Mouse (Mus musculus): ENCODE data around the gene Mlph.

The Mlph gene

DNA sequence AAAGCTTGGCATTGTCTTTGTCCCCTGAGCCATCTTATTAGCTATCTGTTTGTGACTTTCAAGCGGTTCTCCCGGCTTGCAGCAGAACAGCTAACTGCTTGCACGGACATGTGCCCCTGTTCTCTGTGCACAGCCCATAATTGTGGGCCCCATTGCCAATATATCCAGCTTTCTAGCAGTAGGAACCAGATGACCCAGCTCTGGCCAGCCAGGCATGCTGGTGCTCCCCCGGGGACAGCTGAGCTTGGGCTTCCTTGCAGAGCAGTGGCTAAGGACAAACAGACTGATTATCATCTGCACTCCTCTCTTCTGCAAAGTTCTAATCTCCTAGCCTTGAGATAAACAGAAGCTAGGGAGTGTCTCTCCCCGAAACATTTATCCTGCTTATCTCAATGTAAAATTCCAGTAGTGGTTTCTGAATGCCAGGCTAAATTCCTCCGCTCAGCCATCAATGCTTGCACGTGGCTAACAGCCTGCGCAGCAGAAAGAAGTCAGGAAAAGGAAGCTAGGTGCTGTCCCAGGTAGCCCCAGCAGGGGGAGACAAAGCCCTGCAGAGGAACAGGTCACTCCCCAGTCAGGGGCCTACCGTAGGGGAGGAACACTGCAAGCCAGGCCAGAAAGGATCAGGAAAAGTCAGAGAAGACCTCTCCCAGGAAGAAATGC, 58.2 kb downstream of the Mlph start:
- peak; percentile 97 for DNase-seq

DNA sequence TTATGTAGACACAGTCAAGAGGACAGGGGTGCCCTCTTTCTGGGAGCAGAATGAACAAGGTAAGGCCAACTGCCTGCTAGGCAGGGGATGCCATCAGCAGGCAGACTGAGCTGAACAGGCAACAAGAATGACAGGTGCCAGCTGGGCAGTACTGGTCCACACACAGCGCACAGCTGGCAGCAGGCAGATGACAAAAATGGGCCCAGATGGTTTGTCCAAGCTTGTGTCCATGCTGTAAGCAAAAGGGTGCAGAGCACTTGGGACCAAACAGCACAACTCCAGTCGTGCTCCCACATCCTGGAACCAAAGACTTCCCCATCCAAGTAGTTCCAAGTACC, 58.7 kb downstream of the Mlph start:
- no peak for DNase-seq

DNA sequence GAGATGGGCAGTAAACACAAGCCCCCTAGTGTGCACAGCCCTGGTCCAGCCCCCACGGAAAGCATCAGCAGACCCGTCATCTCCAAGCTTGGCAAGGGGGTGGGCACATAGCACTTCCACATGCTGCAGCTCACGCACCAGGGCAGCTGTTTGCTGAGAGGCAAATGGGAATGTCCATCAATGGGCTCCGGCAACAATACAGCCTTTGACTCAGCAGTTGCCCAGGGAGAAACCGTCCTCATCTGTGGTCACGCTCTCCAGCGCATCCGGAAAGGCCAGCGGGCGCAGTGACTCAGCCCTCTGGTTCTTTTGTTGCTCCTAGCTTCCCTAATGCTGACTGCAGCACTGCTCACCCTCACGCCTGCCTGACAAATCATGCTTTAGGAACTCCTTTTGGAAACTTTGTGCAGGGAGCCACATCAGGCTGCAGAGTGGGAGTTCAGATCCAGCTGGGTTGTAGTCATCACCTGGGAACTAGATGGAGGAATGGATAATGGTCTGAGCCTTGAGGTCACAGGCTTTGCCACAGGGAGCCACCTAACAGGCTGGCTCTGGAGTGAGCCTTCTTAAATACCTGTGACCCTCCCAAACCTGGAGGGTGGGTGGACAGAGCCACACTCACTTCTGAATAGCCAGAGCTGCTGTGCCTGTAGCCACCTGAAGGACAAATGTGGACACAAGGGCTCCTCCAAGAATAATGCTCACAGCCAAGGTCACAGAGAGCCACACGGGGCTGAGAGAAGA, 60.2 kb downstream of the Mlph start:
- peak; percentile 49 for DNase-seq

DNA sequence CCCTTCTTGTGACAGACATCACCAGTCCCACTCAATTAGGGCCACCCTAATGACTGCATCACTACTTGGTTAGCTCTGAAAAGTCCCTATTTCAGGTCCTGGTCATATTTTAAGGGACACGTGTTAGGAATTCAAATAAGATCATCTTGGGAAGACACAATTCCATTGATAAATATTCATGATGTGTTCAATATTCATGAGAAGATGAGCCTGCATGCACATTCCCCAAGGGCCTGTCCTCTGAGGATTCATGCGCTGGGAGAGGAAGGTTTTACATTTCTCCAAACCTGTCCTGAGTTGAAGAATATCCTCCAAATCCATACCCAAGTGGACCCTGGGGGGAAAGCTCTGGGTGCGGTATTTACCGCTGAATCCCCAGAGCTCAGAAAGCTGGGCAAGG, 61.1 kb downstream of the Mlph start:
- DNase-seq = no peak

DNA sequence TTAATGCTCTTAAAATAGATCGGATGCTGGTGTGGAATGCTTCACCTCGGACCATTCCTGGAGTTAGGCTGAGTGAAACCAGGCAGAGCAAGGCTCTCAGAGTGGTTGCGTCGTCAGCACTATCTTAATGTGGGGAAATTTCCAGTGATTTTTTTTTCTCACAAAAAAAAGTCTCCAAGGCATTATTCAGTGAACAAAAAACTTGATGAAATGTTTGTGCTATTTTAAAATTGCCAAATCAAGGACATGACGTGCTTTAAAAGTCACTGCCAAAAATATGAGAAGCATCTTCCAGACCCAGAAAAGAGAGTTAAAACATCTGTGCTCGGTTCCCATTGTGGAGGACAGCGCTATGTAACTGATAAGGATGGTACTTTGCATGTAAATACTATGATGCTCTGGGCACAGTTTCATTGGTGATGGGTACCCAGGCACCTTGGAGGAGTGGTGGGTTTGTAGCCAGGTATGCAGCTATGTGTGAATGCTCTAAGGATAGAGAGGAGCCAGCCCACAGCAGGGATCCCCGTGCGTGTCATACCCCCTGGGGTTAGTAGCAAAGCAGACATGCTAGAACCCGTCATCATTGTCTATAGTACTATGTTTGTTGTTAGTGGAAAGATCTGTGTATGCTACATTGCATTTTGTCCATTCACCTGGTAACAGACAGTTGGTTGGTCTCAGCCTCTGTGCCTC, 65.9 kb downstream of the Mlph start:
- peak; percentile 39 for DNase-seq

DNA sequence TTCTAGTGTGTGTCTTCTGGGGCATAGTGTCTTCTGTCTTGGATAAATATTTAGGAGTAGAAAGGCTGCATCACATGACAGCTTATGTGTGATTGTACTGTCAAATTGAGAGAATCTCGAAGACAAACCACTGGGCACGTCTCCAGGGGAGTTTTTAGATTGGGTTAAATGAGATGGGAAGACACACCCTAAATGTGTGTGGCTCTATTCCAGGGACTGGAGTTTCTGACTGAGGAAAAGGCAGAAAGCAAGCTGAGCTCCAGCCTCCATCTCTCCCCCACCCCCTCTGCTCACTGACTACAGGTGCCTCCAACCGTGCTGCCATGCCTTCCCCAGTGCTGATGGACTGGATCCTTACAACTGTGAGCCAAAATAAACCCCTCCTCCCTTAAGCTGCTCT, 66.5 kb downstream of the Mlph start:
- DNase-seq = no peak

DNA sequence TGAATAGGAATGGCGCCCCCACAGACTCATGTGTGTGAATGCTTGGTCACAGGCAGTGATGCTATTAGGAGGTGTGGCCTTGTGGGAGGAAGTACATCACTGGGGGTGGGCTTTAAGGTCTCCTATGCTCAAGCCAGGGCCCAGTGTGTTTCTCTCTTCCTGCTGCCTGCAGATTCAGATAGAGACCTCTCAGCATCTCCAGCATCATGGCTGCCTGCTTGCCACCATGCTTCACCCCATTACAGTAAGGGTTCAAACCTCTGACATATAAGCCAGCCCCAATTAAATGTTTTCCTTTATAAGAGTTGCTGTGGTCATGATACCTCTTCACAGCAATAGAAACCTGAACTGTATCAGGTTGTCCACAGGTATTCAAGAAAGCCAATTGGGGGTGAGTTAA, 81.0 kb downstream of the Mlph start:
- DNase-seq = no peak

DNA sequence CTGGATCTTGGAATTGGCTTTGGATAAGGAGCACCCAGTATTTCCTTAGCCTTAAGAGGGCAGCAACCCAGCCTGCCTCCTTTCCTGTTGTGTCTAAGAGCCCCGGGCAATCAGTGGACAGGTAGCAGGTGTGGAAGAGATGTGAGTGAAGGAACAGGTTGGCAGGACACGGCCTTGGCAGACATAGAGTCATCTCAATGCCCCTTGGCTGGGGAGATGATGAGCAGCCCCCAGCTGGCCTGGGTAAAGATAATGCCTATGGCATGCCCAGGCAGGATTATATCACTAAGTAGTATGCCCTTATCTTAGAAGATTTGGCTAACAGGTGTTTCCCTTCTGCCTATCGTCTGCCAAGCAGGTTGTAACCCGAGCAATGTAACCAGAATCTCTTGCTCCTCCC, 82.3 kb downstream of the Mlph start:
- DNase-seq = no peak

DNA sequence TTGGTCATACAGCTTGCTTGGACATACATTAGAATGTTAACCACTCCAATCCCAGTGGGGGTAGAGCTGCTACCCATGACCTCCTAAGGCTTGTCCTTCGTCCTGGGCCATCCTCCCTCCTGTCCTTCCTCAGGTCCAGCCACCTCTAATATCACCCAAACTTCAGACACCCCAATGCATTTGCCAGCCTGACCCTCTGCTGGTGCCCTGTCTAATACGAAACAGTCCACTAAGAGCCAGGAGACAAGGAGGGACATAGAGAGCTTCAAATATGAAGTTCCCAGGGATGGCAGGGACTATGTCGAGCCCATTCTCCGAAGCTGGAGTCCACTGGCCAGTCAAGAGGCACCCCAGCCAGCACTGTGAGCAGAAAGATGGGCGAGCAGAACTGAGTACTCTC, 82.8 kb downstream of the Mlph start:
- no peak for DNase-seq

DNA sequence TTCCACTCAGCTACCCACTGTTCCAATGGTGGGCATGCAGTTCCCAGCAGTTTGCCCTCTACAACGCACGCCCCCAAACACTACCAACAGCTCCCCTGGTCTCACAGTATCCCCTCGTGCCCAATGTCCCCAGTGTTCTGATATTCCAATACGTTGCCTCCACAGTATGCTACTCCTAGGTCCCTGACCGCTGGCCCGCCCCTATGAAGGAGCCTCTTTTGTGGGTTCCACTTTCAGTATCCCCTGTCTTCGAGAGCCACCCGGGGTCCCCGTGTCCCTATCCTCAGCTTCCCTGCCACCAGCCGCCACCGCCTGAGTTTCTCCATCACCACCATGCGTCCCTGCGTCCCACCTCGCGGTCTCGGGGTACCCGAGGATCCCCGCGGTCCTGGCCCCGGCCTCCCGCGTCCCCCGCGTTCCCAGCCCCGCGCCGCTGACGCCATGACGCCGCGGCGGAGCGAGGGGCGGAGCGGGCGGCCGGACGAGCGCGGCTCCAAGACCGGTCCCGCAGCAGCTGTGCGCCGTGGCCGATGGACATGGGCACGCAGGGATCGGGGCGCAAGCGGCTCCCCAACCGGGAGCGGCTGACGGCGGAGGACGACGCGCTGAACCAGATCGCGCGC, 83.5 kb downstream of the Mlph start, which contains the start of gene Lrrfip1:
TSS of gene Lrrfip1 (plus strand) at position 470 of the 623 bp plus-strand sequence.
- peak; percentile 67 for DNase-seq

DNA sequence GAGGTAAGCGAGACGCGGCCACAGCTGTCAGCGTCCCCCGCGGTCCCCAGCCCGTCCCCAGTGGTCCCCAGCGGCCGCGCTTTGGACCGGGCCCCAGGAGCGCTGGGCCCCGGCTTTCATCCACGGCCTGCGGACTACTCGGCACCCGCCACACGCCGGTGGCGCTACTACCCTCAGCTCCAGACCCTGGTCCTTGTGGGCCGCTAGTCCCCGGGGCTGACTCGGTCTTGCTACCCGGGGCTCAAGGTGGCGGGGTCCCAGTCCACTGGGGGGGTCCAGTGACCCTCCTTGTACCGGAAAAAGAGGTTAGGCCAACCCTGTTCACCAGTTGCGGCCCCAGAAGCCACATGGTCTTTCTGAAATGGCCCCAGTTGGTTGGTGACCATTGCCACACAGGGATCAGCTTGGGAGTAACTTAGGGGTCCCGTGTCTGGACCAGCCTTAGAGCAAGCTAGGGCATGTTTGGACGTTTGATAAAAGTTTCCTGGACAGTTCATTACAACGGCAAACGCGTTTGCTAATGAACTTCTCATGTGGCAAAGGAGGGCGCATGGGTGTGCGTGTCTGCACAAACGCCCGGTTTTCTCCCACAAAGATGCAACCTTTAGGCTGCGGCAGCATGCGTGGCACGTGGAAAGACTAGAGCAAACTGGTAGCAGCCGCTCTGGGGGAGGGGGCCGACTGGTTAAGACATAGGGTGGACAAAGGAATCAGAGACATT, 84.2 kb downstream of the Mlph start:
- DNase-seq = no peak

DNA sequence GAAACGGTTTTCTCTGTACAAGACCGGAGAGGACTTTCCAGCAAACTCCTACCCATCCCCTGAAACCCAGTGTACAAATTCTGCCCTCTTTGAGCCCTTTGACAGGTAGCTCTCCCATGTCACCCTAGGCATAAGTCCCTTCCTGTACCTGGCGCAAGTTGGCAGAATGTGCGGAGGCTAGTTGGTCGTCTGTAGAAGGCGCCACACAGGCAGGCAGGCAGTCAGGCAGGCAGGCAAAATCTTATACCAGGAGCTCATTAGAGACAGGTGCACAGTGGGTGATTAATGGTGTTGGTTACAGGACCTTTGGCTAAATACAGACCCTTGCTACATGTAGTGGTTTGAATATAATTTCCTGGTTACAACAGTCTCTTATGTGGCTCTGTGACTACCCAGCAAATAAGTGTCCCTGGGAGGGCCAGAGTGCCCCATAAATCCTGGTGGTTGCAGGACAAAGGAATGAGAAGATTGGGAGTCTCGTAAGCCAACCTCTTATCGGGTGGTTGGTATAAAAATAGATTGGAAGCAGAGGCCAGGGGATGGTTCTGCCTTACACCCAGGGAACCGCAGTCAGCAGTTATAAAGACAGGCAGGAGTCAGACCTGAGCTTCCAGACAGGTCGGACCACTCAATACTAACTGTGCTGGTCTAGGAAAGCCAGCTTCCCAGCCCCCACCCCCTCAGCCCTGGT, 85.2 kb downstream of the Mlph start:
- no peak for DNase-seq
